Mouse (Mus musculus) liver, adult 2 months (tissue): ENCODE measurements around the gene Ralgds.

ENCODE experiments used
- CTCF ChIP-seq: fragments of 200-500 bp; IDR thresholded peaks from 2 replicates; pipeline ENCODE4 v1.5.1; 2011; ENCODE audit warnings: low read depth, low read length, control low read depth
- POLR2A ChIP-seq: fragments of 200-500 bp; IDR thresholded peaks from 2 replicates; pipeline ENCODE4 v1.6.1; 2011; ENCODE audit warnings: low read length, control low read depth; ENCODE audit not compliant: insufficient read depth; ENCODE audit errors: extremely low read depth

DNA sequence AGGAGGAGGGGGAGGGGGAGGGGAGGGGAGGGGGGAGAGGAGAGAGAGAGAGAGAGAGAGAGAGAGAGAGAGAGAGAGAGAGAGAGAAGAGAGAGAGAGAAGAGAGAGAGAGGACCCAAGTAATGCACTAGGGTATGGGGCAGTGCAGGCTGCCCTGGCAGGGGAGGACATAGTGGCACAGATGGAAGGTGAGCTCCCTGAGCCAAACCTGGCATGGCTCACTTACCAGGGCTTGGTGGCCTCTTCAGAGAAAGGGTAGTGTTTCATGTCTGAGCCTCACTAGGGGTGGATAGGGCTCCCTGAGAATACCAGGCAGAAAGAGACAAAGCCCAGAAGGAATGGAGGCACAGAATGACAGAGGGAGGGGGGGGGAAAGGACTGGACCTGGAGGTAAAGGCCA is 50.9 kb downstream of the Ralgds start:
- TF ChIP-seq CTCF (no peak), POLR2A (no peak)
